Mouse (Mus musculus): Measurements from ENCODE around the gene Lrp1. TPM values are rescaled to one million over a fixed set of nuclear protein-coding genes. Genes with fewer than 3 reads are reported as not detected.

The Lrp1 gene
- polyA plus RNA-seq, 3 experiments from 2014 or later = 0.04 to 1.4 TPM; not detected in 1

DNA sequence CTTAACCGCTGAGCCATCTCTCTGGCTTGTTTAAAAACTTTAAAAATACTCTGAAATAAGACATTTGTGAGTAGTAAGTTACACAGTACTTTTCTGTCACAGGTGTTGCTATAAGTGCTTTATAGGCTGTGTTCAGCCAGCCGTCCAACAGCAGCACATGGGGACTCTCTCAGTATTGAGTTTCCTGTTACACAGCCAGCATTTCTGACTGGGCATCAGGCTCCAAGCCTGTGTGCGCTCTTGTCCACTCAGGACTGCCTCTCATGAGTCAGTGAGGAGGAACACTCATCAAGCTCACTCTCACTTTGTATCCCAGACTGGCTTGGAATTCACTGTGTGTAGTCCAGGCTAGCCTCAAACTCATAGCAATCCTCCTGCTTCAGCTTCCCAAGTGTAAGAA is 124.8 kb downstream of the Lrp1 start:
- no peak for ATAC-seq

DNA sequence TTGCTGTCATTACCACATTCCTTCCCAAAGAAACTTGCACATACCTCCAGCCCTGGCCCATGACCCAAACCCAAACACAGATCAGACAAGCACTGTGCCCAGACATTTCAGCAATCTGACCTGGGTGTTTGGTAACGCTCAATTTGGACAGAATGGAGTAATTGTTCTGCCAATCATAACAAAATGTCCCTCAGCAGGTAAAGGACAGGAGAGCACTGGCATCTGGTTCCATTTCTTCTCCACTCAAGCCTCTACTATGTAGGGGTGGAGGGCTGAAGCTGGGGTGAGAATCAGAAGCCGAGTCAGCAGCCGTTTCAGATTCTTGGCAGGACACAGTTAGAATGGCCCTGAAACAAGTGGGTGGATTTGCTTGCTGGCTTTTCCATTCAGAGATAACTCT is 128.8 kb downstream of the Lrp1 start:
- ATAC-seq = no peak

DNA sequence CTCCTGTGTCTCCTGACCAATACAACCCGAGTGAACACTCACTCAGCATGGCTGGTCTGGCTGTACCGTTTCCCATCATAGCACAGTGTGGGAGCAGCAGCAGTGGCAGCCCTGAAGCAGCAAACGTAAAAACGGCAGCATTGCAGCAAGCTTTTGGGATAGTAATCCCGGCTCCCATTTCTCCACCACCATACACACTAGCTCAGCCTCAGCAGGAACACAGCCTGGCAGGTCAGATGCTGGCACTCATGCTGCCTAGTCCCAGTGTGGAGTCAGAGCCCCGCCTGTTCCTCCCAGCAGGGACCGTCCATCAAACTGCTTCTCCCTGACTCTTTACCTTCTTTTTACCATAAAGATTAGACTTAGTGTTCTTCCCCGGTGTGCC is 129.8 kb downstream of the Lrp1 start:
- ATAC-seq = no peak

DNA sequence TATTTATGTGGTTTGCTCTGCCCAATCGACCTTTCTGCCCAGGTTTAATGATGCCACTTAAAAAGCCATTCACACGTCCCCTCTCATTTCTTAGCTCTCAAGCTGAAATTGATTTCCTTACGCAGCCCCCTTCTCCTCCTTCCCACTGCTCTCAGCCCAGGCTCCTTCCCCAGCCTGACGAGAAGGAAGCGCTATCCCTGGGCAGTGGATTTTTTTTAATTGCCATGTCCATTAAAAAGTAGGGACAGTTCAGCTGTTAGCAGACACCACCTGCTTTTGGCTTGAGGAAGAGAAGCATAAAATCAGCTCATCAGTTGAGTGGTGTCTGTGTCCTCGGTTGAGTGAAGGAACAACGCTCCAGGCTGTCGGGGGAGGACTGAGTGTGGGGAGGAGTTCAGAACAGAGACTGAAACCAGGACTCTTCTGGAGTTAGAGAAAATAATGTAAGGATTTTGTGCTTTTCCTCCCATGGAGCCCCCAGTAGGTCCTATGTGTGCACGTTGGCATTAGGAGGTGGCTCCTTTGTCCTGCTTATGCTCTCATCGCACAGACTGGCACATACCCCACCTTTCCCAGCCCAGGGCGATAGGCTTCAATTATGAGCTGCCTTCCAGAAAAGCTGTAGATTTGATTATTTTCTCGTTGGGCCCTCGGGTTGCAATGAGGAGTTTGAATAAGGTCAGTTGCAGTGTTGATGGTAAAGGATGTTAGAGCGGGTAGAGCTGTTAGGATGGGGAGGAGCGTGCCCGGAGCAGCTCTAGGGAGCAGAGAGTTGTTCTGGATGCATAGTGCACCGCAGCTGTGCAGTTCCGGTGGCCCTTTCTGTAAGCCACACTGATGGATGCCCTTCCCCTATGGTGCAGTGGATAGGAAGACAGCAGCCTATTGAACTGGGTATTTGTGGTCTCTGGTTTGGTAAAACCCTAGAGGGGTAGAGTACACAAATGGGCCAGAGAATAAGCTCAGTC is 130.5 kb downstream of the Lrp1 start:
- ATAC-seq = no peak

GRCm38 (mm10) chr10:127488856-127489255 is 132.1 kb downstream of the Lrp1 start:
- no peak for ATAC-seq

Other genes starting within 250 kb of the Lrp1 start
- gene R3hdm2, start 240.8 kb downstream of the Lrp1 start, polyA plus RNA-seq (2017; shearing (Covaris generic)) = 10 to 100 TPM; 11.8 to 17.6 (median 12.0) TPM
- under 1 TPM in 1 of 3 experiments, not detected in 2; 0.35 TPM for gene Stac3, start 119.5 kb downstream of the Lrp1 start, polyA plus RNA-seq (2017; shearing (Covaris generic))
- gene Ndufa4l2, start 106.2 kb downstream of the Lrp1 start, polyA plus RNA-seq (2017; shearing (Covaris generic)) = not detected
- gene Shmt2, start 98.7 kb downstream of the Lrp1 start, polyA plus RNA-seq (2017; shearing (Covaris generic)) = 10 to 100 TPM; 38.2 to 43.2 (median 42.9) TPM
- not detected for gene Nxph4, start 86.6 kb downstream of the Lrp1 start, polyA plus RNA-seq (2017; shearing (Covaris generic))
- gene Stat6, start 21.8 kb upstream of the Lrp1 start, polyA plus RNA-seq (2017; shearing (Covaris generic)) = 100 to 1,000 TPM; 148 to 195 (median 176) TPM
- gene Nemp1, start 45.8 kb upstream of the Lrp1 start, polyA plus RNA-seq (2017; shearing (Covaris generic)) = 1 to 10 TPM; 3.7 to 5.9 (median 5.7) TPM
- gene Nab2, start 47.4 kb upstream of the Lrp1 start, polyA plus RNA-seq (2017; shearing (Covaris generic)) = 1 to 10 TPM; 7.5 to 9.5 (median 7.8) TPM
- not detected for gene Myo1a, start 84.0 kb upstream of the Lrp1 start, polyA plus RNA-seq (2017; shearing (Covaris generic))
- gene Tac2, start 103.3 kb upstream of the Lrp1 start, polyA plus RNA-seq (2017; shearing (Covaris generic)) = not detected
- gene Zbtb39, start 118.4 kb upstream of the Lrp1 start, polyA plus RNA-seq (2017; shearing (Covaris generic)) = under 1 TPM; 0.31 to 0.95 (median 0.64) TPM
- under 1 TPM; 0.14 to 0.44 (median 0.37) TPM for gene Gpr182, start 130.6 kb upstream of the Lrp1 start, polyA plus RNA-seq (2017; shearing (Covaris generic))
- under 1 TPM in 2 of 3 experiments, not detected in 1; 0.28 TPM for gene Rdh1, start 138.6 kb upstream of the Lrp1 start, polyA plus RNA-seq (2017; shearing (Covaris generic))
- gene Rdh16f1, start 138.6 kb upstream of the Lrp1 start, polyA plus RNA-seq (2017; shearing (Covaris generic)) = 1 to 10 TPM in 1 of 3 experiments, under 1 TPM in 1, not detected in 1; 0.36 to 1.1 TPM
- 1 to 10 TPM in 1 of 3 experiments, not detected in 2; 1.3 TPM for gene Rdh9, start 155.2 kb upstream of the Lrp1 start, polyA plus RNA-seq (2017; shearing (Covaris generic))
- not detected for gene Rdh16, start 180.0 kb upstream of the Lrp1 start, polyA plus RNA-seq (2017; shearing (Covaris generic))
- gene Rdh19, start 228.8 kb upstream of the Lrp1 start, polyA plus RNA-seq (2017; shearing (Covaris generic)) = not detected
- not detected for gene Rdh16f2, start 245.3 kb upstream of the Lrp1 start, polyA plus RNA-seq (2017; shearing (Covaris generic))